Mouse (Mus musculus): ENCODE measurements around the gene Sgsm2.

The Sgsm2 gene

DNA sequence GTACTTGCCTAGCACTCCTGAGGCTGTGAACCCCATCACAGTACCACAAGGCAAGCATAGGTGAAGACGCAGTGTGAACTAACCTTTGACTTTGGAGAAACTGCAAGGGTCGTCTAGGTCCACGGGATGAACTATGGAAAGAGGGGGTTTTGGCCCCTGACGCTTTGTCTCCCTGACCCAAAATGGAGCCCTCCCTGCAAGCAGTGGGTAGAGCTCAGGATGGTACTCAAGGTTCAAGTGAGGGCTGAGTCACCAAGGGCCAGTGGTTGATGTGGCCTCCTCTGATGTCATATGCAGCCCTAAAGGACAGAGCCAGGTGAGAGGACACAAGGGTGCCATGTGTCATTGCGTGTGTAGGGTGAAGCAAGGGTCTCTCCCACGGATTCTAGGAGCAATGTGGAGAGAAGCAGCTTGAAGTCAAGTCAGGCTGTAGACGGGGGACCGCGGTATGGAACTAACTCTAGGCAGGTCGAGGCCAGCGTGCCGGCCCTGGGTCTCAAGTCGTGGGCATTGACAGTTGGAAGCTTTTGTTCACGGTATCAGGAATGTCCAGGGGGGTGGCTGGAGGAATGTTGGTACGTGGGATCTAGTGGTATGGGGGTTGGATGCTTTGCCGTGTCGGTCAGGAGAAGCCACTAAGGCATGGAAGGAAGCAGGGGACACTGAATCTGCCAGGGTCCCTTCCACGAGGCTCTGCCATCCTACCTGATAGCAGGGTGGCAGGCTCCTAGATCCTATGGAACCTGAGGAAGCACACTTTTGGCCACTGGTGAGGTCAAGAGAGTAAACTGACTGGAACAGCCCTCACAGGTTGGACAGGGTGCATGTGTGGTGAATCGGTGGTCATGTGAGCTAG lies 56.8 kb downstream of the Sgsm2 start:
- DNase-seq: peak; percentile 4

GRCm38 (mm10) chr11:74838971-74839370 lies 57.9 kb downstream of the Sgsm2 start:
- DNase-seq: peak; percentile 69

- peak; percentile 96 for DNase-seq
These were observed 58.4 kb downstream of the Sgsm2 start for GRCm38 (mm10) chr11:74838441-74838840.

GRCm38 (mm10) chr11:74837694-74838431 lies 59.0 kb downstream of the Sgsm2 start:
- peak; percentile 98 for DNase-seq

DNA sequence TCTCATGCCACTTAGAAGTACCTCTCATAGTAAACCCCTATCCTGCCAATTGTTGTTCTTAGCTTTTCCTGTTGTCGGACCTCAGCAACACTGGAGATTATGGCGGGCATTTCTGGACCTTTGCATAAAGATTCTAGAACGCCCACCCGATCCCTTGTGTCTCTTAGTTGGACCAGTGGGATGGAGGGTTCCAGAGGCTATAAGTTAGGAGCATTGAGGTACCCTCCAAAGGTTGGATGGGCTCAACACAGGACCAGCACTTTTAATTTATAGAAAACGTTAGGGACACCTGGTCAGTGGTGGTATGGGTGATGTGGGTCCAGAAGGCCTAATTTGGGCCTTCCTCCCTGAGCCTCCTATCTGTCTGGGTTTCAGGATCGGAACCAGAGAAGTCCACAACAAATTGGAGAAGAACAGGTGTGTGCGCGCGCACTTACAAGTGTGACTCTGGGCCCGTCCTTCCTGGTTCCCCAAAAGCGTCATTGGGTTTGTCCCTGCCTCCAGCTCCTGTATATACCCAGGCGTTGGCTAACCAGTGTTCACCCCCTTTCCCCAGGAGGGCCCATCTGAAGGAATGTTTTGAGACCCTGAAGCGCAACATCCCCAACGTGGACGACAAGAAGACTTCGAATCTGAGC lies 59.7 kb downstream of the Sgsm2 start:
- DNase-seq: no peak

DNA sequence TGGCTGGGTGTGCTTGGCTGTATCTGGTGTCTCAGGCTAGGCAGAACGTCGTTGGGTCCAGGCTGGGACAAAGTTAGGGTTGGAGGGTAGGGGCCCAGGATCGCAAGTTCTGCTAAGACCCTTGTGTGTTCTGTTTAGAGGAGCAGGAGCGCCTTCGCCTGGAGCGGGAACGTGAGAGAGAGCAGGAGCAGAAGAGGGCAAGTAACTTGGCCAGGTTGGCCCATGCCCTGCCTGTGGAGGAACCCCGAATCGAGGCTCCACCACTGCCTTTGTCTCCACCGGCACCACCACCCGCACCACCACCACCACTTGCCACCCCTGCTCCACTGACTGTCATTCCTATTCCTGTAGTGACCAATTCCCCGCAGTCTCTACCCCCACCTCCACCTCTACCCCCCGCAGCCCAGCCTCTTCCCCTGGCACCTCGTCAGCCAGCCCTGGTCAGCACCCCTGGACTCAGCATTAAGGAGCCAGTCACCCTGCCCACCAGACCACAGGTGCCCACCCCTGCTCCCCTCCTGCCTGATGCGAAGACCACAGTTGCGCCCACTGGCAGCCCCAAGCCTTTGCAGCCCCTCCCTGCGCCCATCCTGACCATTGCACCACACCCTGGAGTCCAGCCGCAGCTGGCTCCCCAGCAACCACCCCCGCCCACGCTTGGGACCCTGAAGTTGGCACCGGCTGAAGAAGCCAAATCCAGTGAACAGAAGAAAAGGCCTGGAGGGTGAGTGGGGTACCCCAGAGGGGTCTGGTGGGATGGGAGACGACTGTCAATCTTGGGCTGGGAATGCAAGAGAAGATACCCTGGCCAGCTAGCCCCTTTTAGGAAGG lies 60.4 kb downstream of the Sgsm2 start:
- DNase-seq: peak; percentile 24

DNA sequence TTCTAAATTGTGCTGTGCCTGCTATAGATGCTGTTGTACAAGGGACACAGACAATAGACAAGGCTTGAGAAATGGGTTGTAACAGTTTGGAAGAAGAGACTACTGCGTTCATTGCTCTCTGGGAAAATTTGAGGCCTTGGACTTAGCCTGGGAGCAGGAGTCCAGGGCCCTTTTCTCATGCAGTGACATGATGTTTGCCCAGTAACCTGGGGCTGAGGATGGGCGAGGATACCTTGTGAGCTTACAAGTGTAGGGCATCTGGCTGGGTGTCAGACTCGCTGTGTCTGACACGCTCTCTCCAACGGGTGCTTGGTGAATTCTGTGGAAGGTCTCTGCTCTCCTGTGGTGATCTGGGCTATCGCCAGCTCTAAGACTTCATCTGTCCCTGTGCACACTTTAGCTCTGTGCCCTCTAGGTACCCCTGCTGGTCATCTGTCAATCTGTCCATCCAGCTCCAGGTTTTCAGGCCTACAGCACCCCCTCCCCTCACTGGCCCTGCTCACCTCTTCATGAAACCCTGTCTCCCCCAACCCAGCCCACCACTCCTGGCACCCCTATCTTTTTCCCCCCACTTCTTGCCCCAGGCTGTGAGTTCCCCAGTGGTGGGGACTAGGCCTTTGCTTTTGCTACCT lies 61.2 kb downstream of the Sgsm2 start:
- DNase-seq: no peak

- DNase-seq: no peak
These were observed 62.1 kb downstream of the Sgsm2 start for GRCm38 (mm10) chr11:74834650-74835277.

GRCm38 (mm10) chr11:74834359-74834638 lies 62.6 kb downstream of the Sgsm2 start:
- DNase-seq: no peak

GRCm38 (mm10) chr11:74833536-74834358 lies 63.1 kb downstream of the Sgsm2 start:
- DNase-seq: peak; percentile 20

- peak; percentile 78 for DNase-seq
These were observed 64.2 kb downstream of the Sgsm2 start for GRCm38 (mm10) chr11:74832503-74833143.

DNA sequence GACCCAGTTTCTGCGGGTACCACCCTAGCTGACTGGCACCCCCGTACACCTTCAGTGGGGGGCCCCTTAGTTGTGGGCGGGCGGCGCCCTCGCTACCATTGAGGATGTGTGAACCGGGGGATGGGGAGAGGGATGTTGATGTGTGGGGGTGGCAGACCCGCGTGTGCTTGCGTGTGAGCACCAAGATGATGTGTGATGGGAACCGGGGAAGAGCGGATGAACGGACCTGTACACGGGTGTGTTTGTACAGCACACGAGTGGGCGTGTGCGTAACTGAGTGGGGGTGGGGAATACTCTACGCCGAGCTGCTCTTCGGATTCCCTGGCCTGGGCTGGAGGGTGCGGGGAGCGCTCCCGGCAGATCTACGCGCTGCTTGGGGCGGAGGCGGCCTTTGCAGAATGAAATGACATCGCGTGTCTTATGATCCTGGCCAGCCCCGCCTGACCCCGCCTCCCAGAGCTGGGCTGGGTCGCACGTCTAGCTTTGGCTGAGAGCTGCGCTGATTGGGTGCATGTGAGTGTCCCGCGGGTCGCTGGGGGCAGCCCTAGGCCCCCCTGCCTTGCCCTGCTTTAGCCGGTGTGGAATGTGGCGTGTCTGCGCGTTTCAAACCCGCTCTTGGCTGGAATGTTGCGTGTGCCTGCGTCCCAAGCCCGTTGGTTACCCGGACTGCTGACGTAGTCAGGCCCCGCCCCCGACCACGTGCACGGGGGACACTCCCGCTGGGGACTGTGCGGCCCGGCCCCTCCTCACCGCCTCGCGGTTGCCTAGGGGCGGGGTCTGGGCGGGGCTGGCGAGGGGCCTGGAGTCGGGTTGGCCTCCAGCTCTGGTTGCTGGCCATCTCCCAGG lies 65.0 kb downstream of the Sgsm2 start:
- peak; percentile 98 for DNase-seq

GRCm38 (mm10) chr11:74831191-74831605 lies 65.7 kb downstream of the Sgsm2 start:
- DNase-seq: peak; percentile 69

- peak; percentile 93 for DNase-seq
These were observed 66.4 kb downstream of the Sgsm2 start, which contains the start of gene Mnt for GRCm38 (mm10) chr11:74830256-74831161. Gene Mnt (plus strand): TSS chr11:74830920.

DNA sequence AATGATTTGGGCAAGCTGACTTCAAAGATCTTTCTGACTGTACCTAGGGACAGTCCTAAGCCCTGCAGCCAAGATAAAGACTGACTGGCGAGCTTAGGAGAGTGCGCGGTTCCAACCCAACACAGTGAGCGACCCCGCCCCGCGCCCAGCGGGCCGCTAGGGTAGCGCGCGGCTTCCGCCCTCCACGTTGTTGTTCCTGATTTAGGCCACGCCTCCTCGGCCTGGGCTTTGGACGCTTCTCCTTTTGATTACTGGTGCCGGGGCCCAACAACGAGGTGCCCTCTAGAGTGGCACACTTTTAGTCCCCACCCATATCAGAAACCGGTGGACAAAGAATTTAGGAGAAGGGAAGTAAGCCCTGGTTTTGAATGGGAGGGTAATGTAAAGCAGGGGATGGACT lies 67.0 kb downstream of the Sgsm2 start:
- peak; percentile 86 for DNase-seq

DNA sequence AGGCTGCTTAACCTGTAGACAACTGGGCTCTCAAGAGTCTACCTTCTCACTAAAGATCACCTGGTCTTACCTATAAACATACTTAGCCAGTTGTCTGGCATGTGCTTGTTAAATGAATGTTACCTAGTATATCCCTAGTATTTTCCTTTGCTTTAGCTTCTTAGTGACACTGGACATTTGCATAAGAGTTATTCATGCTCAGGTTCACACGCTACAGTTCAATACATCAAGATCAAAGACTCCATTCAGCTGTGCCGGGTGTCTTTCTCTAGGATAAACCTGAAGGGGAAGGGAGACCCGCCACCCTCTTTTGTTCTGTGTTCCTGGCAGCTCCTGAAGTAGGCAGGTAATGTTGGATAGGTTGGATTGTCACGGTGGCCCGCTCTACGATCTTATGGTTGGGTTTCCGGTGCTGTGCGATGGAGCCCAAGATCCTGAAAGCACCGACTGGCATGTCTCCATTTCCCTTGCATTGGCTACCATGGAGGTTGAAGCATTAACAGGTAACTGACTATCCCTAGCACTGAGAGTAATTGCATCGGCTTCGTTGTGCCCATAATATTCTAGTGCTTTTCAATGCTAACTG lies 67.8 kb downstream of the Sgsm2 start:
- peak; percentile 16 for DNase-seq

GRCm38 (mm10) chr11:74828404-74828931 lies 68.4 kb downstream of the Sgsm2 start:
- DNase-seq: no peak
